Mouse (Mus musculus): ENCODE measurements at regions not wholly inside any gene's neighbourhood (a gene's known extent, or its start where the extent isn't known, plus 50 kb on each side); places are given as distances from the start of the nearest gene placed in this dataset. TPM values are rescaled to one million over a fixed set of nuclear protein-coding genes. Genes with fewer than 3 reads are reported as not detected.

DNA sequence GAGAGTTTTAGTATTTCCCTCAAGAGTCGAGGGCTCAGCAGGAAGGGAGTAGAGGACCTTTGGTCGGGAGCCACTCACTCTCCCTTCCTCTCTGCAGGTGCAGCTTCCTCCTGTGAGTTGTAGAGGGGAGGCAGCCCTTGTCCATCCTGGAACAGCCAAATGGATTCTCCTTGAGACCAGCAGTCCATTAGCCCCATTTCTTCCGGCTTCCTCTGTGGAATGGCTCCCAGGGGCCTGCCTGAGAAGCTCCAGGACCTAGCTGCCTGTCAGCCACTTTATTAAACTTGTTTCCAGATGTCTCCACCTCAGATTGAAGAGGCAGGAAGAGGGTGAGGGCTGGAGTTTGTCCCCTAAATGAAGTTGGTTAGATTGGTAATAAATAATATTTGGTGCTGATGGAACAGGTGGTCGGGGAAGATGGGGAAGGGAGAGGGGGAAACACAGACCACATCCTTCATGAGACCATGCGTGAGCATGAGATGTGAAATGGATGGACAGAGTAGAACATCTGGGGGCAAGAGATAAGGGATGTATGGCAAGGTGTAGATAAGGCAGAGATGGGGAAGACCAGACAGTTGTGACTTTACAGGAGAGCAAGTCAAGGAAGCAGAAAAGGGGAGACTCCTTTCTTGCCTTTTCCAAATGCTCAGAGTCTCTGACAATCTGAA lies 56.7 kb upstream of the Tnp1 start:
- no peak overlapping the region; the same call in 1 of the 2 replicates for H3K27ac ChIP-seq (ENCODE audit: low read depth, low read length)
- no peaks in the 10 kb centered on the region for H3K36me3 ChIP-seq (ENCODE audit: control insufficient read depth, insufficient read depth, low read length)
- H3K4me1 ChIP-seq (replicated peaks; ENCODE audit: control insufficient read depth, insufficient read depth, low read length): peaks cover 3% of the 10 kb centered on the region; the same call in 1 of the 2 replicates
- no peak for DNase-seq (ENCODE audit: low spot score)
- H3K27me3 ChIP-seq (replicated peaks; ENCODE audit: control insufficient read depth, insufficient read depth, low read length): no peaks in the 10 kb centered on the region
- 40% methylated on average over 5 of the region's 5 CpGs for WGBS
- no peak overlapping the region for H3K4me2 ChIP-seq
- peak; percentile 98 for ATAC-seq (replicated peaks; ENCODE audit: low FRiP score)
- no peak overlapping the region for H3K4me3 ChIP-seq (ENCODE audit: low read depth, low read length)
- H3K9me3 ChIP-seq (ENCODE audit: control insufficient read depth, low read length): no peaks in the 10 kb centered on the region
- H3K9ac ChIP-seq (ENCODE audit: low read depth, low read length): no peak overlapping the region

DNA sequence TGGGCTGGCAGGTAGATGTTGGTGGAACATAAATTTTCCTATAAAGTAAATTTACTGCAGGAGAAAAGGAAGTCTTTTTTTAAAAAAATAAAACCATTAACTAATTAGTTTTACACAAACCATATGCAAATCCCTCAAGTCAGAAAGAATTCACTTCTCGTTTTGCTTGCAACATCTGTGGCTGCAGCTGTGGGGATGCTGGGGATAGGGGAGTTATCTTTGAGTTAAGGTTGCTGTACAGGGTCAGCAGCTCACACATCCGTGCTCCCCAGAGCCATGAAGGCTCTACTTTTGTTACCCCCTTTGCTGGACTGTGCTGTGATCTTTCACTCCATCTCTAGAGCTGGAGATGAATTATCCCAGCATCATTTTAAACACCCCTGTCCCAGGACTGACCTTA lies 54.4 kb upstream of the Tnp1 start:
- peaks cover 3% of the 10 kb centered on the region; the same call in 1 of the 2 replicates for H3K4me1 ChIP-seq (replicated peaks; ENCODE audit: control insufficient read depth, insufficient read depth, low read length)
- no peak overlapping the region for H3K27ac ChIP-seq (ENCODE audit: low read depth, low read length)
- DNase-seq (ENCODE audit: low spot score) (no peak), ATAC-seq (replicated peaks; ENCODE audit: low FRiP score) (no peak)
- no peaks in the 10 kb centered on the region for H3K27me3 ChIP-seq (replicated peaks; ENCODE audit: control insufficient read depth, insufficient read depth, low read length)
- 46% methylated on average over 2 of the region's 2 CpGs for WGBS
- H3K4me3 ChIP-seq (ENCODE audit: low read depth, low read length): no peak overlapping the region
- H3K9me3 ChIP-seq (ENCODE audit: control insufficient read depth, low read length): no peaks in the 10 kb centered on the region
- H3K4me2 ChIP-seq: no peak overlapping the region
- no peaks in the 10 kb centered on the region for H3K36me3 ChIP-seq (ENCODE audit: control insufficient read depth, insufficient read depth, low read length)
- no peak overlapping the region for H3K9ac ChIP-seq (ENCODE audit: low read depth, low read length)

Small RNA genes in the stretch of these regions (microRNA-seq; reads per million reads assigned to microRNA genes)
- not detected for gene Mir6351 (ENCODE audit: borderline number of aligned reads)

Data from liver, embryonic 11.5 days (tissue).